Mouse (Mus musculus) hindbrain, embryonic 14.5 days (tissue): ENCODE data around the gene Slc39a11. TPM values are rescaled to one million over a fixed set of nuclear protein-coding genes. Genes with fewer than 3 reads are reported as not detected.

Experiments
- ATAC-seq: fragments of 200-750 bp; cut with Nextera tagmentation; 2 replicates; pipeline ENCODE4 v1.8.0; 2017; ENCODE audit warnings: moderate number of reproducible peaks, mild to moderate bottlenecking, moderate TSS enrichment, moderate library complexity; ENCODE audit not compliant: low FRiP score
- DNase-seq: peaks from one replicate; pipeline ENCODE4 v3.0.0-alpha.2; 2015; ENCODE audit warnings: low spot score
- H3K27ac ChIP-seq: fragments of 300-500 bp; sonication (generic); 2 replicates; pipeline ENCODE4 v1.5.1; 2014; ENCODE audit warnings: mild to moderate bottlenecking, moderate library complexity
- H3K27me3 ChIP-seq: fragments of 300-500 bp; sonication (generic); 2 replicates; pipeline ENCODE4 v1.6.1; 2014; ENCODE audit warnings: mild to moderate bottlenecking, low read length, mixed read lengths; ENCODE audit not compliant: control insufficient read depth, insufficient read depth
- H3K36me3 ChIP-seq: fragments of 300-500 bp; sonication (generic); replicated peaks from 2 replicates; pipeline ENCODE4 v1.6.1; 2014; ENCODE audit not compliant: control insufficient read depth, insufficient read depth
- H3K4me1 ChIP-seq: fragments of 300-500 bp; sonication (generic); replicated peaks from 2 replicates; pipeline ENCODE4 v1.6.1; 2014; ENCODE audit warnings: antibody characterized with exemption, low read length, mixed read lengths; ENCODE audit not compliant: control insufficient read depth, insufficient read depth
- H3K4me2 ChIP-seq: fragments of 300-500 bp; sonication (generic); replicated peaks from 2 replicates; pipeline ENCODE4 v1.6.1; 2014; ENCODE audit warnings: mild to moderate bottlenecking, moderate library complexity
- H3K4me3 ChIP-seq: fragments of 300-500 bp; sonication (generic); replicated peaks from 2 replicates; pipeline ENCODE4 v1.5.1; 2014; ENCODE audit warnings: mild to moderate bottlenecking, low read length
- H3K9ac ChIP-seq: fragments of 300-500 bp; sonication (generic); 2 replicates; pipeline ENCODE4 v1.6.1; 2014
- H3K9me3 ChIP-seq: fragments of 300-500 bp; sonication (generic); 2 replicates; pipeline ENCODE4 v1.6.1; 2016; ENCODE audit warnings: low read length; ENCODE audit not compliant: control insufficient read depth
- WGBS: fragments of 180-500 bp; shearing (Covaris S2); extraction: QIAGEN DNeasy Blood & Tissue Kit; methylation state at CpG from one replicate; pipeline ENCODE4 v1.1.7; 2014; 5-methylcytosine and 5-hydroxymethylcytosine counted together
- polyA plus RNA-seq: library from polyadenylated mRNA; unstranded; fragments of >200 nt; fragmentation: Nextera tagmentation; extraction: Ambion mirVana; gene quantifications from 2 replicates; pipeline ENCODE4 v1.2.1, GENCODE M21; 2014

Gene Slc39a11
- polyA plus RNA-seq, 1 experiment from 2014 or later, result 25.5 TPM

GRCm38 (mm10) chr11:113208521-113209072, 441.3 kb downstream of the Slc39a11 start:
- no peaks in the 10 kb centered on the region for H3K4me1 ChIP-seq
- H3K9ac ChIP-seq, result no peak overlapping the region

GRCm38 (mm10) chr11:113207966-113208365, 441.9 kb downstream of the Slc39a11 start:
- 85% methylated on average over 13 of the region's 14 CpGs for WGBS
- H3K4me3 ChIP-seq, result no peak overlapping the region
- no peak overlapping the region for H3K9ac ChIP-seq
- H3K36me3 ChIP-seq, result no peaks in the 10 kb centered on the region
- H3K9me3 ChIP-seq, result no peaks in the 10 kb centered on the region
- H3K27me3 ChIP-seq, result no peaks in the 10 kb centered on the region
- no peak for DNase-seq
- no peak overlapping the region for H3K4me2 ChIP-seq
- no peaks in the 10 kb centered on the region for H3K4me1 ChIP-seq
- no peak for ATAC-seq
- no peak overlapping the region for H3K27ac ChIP-seq

More at GRCm38 (mm10) chr11:113208521-113209072, 441.3 kb downstream of the Slc39a11 start:
- ATAC-seq, result no peak
- no peak for DNase-seq
- Histone ChIP-seq H3K27me3 (no peaks in the 10 kb centered on the region), H3K36me3 (no peaks in the 10 kb centered on the region), H3K4me2 (no peak overlapping the region), H3K27ac (no peak overlapping the region), H3K9me3 (no peaks in the 10 kb centered on the region), H3K4me3 (no peak overlapping the region)
- WGBS, result 77% methylated on average over 18 of the region's 18 CpGs

DNA sequence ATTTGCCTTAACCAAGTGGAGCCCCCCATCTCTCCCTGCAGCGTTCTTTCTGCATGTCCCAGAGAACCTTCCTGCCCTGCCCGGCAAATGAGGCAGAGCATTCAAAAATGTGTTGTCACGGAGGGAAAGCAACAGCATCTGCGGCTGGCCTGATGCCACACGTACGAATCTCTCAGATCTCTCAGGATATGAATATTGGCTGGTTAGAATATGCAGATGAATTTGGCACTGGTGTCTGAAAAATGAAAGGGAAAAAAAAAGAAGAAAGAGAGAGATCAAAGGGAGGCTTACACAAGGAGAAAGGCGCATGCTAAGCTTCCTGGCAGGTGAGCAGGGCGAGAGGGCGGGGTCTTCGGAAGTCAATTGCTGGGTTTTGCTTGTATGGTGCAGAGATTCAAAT, 443.8 kb downstream of the Slc39a11 start:
- WGBS, result 68% methylated on average over 10 of the region's 10 CpGs
- H3K9ac ChIP-seq, result no peak overlapping the region
- no peaks in the 10 kb centered on the region for H3K4me1 ChIP-seq
- H3K36me3 ChIP-seq, result no peaks in the 10 kb centered on the region
- H3K27ac ChIP-seq, result no peak overlapping the region
- ATAC-seq, result no peak
- H3K4me2 ChIP-seq, result no peak overlapping the region
- H3K9me3 ChIP-seq, result no peaks in the 10 kb centered on the region
- no peak overlapping the region for H3K4me3 ChIP-seq
- H3K27me3 ChIP-seq, result no peaks in the 10 kb centered on the region
- peak; percentile 45 for DNase-seq

DNA sequence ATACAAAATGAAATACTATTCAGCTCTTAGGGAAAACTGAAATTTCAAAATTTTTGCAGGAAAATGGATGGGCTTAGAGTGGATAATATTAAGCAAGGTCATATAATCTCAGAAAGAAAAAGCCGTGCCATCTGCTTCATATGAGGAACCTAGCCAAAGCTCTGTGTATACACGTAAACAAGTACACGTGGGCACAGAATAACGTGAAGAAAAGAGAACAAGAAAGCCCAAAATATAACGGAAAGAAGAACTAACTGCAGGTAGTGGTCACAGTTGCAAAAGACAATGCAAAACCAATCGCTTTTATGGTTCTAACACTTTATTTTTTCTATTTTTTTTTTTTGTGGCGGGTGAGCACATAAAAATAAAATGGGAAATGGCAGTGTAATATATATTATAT, 446.9 kb downstream of the Slc39a11 start:
- DNase-seq, result no peak
- Histone ChIP-seq H3K4me3 (no peak overlapping the region), H3K4me2 (no peak overlapping the region), H3K9ac (no peak overlapping the region), H3K9me3 (no peaks in the 10 kb centered on the region), H3K27me3 (no peaks in the 10 kb centered on the region), H3K36me3 (no peaks in the 10 kb centered on the region), H3K4me1 (peaks cover 27% of the 10 kb centered on the region), H3K27ac (no peak overlapping the region)
- no peak for ATAC-seq
- 93% methylated on average over 7 of the region's 7 CpGs for WGBS

DNA sequence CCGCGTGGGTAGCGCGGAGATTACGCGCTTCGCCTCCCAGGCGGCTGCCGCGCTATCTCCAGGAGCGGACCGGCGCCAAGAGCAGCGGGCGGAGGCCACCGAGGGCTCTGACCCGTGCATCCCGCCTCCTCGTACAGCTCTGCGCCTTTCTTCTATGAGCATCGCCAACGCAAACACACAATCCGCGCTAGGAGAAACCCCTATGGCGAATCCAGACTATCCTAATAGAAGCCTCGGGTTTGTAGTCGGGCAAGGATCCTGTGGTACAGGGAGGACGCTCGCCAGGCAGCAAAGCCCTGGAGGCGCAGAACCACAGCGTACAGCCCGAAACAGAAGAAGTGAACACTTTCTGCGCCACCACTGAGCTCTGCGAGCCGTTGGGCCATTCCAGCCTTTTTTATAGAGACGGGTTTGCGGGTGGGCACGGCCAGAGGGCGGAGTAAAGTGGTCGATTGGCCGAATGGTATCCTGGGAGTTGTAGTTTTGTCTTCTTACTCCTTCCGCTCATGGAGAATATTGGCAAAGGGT, 448.3 kb downstream of the Slc39a11 start:
- WGBS, result under 1% methylated on average over 42 of the region's 42 CpGs
- Histone ChIP-seq H3K27me3 (no peaks in the 10 kb centered on the region), H3K9ac (peak overlapping the region; percentile 80), H3K4me1 (peaks cover 28% of the 10 kb centered on the region), H3K27ac (peak overlapping the region; percentile 83), H3K4me2 (peak overlapping the region; percentile 90), H3K9me3 (no peaks in the 10 kb centered on the region), H3K36me3 (no peaks in the 10 kb centered on the region), H3K4me3 (peak overlapping the region; percentile 62)
- DNase-seq (peak; percentile 95), ATAC-seq (peak; percentile 91)

GRCm38 (mm10) chr11:113200901-113201300, 449.0 kb downstream of the Slc39a11 start:
- 10% methylated on average over 15 of the region's 15 CpGs for WGBS

DNA sequence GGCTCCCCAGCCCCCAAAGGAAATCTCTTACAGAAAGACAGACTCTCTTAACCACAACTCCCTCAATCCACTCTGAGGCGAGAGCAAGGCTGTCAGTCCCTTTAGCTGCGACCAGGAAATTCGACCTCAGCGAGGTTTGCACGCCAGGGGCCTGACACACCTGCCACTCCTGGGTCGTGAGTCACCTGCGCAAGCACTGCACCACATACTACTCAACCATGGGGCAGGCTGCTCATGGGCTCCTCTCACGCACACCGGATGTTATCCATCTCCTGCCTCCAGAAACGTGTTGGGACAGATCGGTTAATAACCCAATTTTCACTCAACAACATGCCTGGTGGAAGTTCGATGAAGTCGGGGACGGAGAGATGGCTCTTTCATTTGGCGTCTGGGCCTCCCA, 451.3 kb downstream of the Slc39a11 start:
- Histone ChIP-seq H3K4me1 (peaks cover 28% of the 10 kb centered on the region), H3K36me3 (no peaks in the 10 kb centered on the region), H3K4me2 (peak overlapping the region; percentile 90), H3K27ac (no peak overlapping the region), H3K4me3 (no peak overlapping the region), H3K9me3 (no peaks in the 10 kb centered on the region), H3K27me3 (no peaks in the 10 kb centered on the region), H3K9ac (no peak overlapping the region)
- DNase-seq, result no peak
- 79% methylated on average over 15 of the region's 15 CpGs for whole genome bisulfite sequencing
- ATAC-seq, result no peak

More at GRCm38 (mm10) chr11:113200901-113201300, 449.0 kb downstream of the Slc39a11 start:
- Histone ChIP-seq H3K9ac (peak overlapping the region; percentile 80), H3K27ac (no peak overlapping the region), H3K27me3 (no peaks in the 10 kb centered on the region), H3K4me2 (peak overlapping the region; percentile 90), H3K4me1 (peaks cover 28% of the 10 kb centered on the region), H3K36me3 (no peaks in the 10 kb centered on the region), H3K9me3 (no peaks in the 10 kb centered on the region), H3K4me3 (peak overlapping the region; percentile 62)
- no peak for ATAC-seq
- no peak for DNase-seq

DNA sequence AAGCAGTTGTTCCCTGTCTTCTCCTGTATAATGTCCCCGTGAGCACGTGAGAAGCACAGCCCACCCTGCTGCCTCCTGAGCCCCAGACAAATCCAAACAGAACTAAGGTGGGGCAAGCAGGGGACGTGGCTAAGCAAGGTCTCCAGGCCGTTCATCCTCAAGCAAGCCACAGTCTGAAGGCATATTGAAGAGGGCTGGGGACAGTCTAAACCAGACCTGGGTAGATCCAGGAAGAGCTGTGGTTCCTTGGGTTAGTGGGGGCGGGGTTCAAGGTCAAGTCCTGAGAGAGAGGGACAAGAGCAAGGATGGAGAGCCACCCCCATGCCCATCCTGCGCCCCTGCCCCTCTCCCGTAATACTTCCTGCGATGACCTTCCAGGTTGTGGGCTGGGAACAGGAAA, 452.3 kb downstream of the Slc39a11 start:
- Histone ChIP-seq H3K9me3 (no peaks in the 10 kb centered on the region), H3K27ac (no peak overlapping the region), H3K9ac (no peak overlapping the region), H3K4me3 (no peak overlapping the region), H3K4me1 (peaks cover 33% of the 10 kb centered on the region), H3K27me3 (no peaks in the 10 kb centered on the region), H3K36me3 (no peaks in the 10 kb centered on the region), H3K4me2 (no peak overlapping the region; the same call in 1 of the 2 replicates)
- no peak for DNase-seq
- WGBS, result 83% methylated on average over 8 of the region's 8 CpGs
- ATAC-seq, result no peak

GRCm38 (mm10) chr11:113196234-113197007, 453.5 kb downstream of the Slc39a11 start:
- 87% methylated on average over 19 of the region's 19 CpGs for WGBS
- H3K27ac ChIP-seq, result no peak overlapping the region
- no peaks in the 10 kb centered on the region for H3K27me3 ChIP-seq
- peaks cover 41% of the 10 kb centered on the region for H3K4me1 ChIP-seq
- H3K4me3 ChIP-seq, result no peak overlapping the region
- DNase-seq, result no peak
- no peak overlapping the region for H3K9ac ChIP-seq
- no peaks in the 10 kb centered on the region for H3K36me3 ChIP-seq
- H3K9me3 ChIP-seq, result no peaks in the 10 kb centered on the region
- H3K4me2 ChIP-seq, result no peak overlapping the region
- no peak for ATAC-seq
